Mouse (Mus musculus): ENCODE results near the gene Cfb. TPM values are rescaled to one million over a fixed set of nuclear protein-coding genes. Genes with fewer than 3 reads are reported as not detected.
"Not testable (repeated sequence)": the region's sequence is repeated elsewhere in the genome, so short reads cannot be mapped to it uniquely, and the experiment has no call there.

The Cfb gene
- polyA plus RNA-seq (2015; fragmentation: Nextera tagmentation; extraction: Ambion mirVana) = 20.7 and 23.9 TPM in 2 replicates

DNA sequence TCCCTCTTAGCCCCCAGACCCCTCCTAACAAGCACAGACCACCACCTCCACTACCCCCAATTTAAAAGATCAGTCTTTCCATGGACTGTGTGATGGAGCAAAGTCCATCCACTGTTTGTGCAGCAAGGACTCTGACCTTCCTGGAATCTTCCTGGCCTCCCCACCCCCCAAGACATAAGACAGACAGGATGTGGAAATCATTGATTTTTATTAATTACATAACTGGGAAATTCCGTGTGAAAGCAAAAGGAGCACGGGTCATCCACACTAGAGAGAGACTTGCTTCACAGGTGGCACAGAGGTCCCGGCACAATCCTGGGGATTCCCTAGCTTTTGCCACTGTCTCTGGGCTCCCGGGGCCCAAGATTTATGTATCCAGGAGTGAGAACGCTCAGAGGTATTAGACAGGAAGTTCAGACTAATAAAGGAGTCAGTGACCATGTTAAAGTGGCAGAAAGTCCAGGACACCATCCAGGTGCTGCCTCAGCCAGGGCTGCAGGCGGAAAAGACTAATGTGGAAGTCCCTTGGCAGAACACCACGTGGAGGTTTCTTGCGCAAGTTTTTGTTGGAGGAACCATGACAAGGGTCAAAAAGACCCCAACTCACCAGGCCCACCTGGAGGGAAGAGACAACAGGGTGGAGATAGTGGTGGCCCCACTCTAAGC, at the start of gene Cfb:
Gene Cfb (minus strand): TSS at position 103 of the 666 bp plus-strand sequence.
- Histone ChIP-seq H3K4me3 (ENCODE audit: low read depth, low read length) (no peak within 1 kb of the TSS), H3K9ac (ENCODE audit: low read length) (no peak within 1 kb of the TSS; the same call in 1 of the 2 replicates), H3K27me3 (ENCODE audit: control insufficient read depth, insufficient read depth, low read length) (no peaks in the 10 kb centered on the region), H3K4me1 (replicated peaks; ENCODE audit: control insufficient read depth, insufficient read depth) (no peaks in the 10 kb centered on the region), H3K9me3 (ENCODE audit: control insufficient read depth, low read length) (no peaks in the 10 kb centered on the region), H3K36me3 (ENCODE audit: control insufficient read depth, insufficient read depth, low read length) (no peaks in the 10 kb centered on the region), H3K27ac (replicated peaks) (peak within 1 kb of the TSS; percentile 35; the same call in 1 of the 2 replicates), H3K4me2 (replicated peaks; ENCODE audit: low read depth) (no peak within 1 kb of the TSS)
- WGBS = 37% methylated on average over 8 of the region's 8 CpGs
- no peak for TF ChIP-seq EP300 (optimal IDR thresholded peaks at IDR 0.05)
- TF ChIP-seq CTCF (IDR thresholded peaks at IDR 0.05; ENCODE audit: low read depth) = no peak
- DNase-seq (ENCODE audit: low spot score) = no peak
- ATAC-seq (ENCODE audit: low FRiP score, low TSS enrichment) = peak; percentile 53; the same call in 1 of the 2 replicates

DNA sequence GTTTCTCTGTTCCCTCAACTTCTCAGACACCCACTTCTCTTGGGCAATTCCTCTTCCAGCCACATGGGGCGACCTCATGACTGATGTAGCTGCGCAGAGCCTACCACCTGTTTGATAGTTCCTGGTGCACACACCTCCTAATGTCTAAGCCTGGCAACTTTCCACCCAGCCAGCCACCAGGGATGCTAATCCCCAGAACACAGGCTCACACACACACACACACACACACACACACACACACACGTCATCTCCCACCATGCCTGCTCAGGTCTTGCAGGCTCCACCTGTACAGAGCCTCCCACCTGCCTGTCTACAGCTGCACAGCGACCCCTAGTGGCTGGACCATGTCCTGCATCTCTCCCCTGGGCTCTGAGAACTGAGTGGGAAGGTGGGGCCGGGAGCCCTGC, 49.6 kb upstream of the Cfb start:
- Histone ChIP-seq H3K4me2 (replicated peaks; ENCODE audit: low read depth) (no peak overlapping the region), H3K4me1 (replicated peaks; ENCODE audit: control insufficient read depth, insufficient read depth) (no peaks in the 10 kb centered on the region), H3K27ac (replicated peaks) (no peak overlapping the region), H3K9ac (ENCODE audit: low read length) (no peak overlapping the region), H3K4me3 (ENCODE audit: low read depth, low read length) (no peak overlapping the region), H3K9me3 (ENCODE audit: control insufficient read depth, low read length) (no peaks in the 10 kb centered on the region), H3K27me3 (ENCODE audit: control insufficient read depth, insufficient read depth, low read length) (no peaks in the 10 kb centered on the region), H3K36me3 (ENCODE audit: control insufficient read depth, insufficient read depth, low read length) (peaks cover 44% of the 10 kb centered on the region)
- DNase-seq (ENCODE audit: low spot score) (peak; percentile 94), ATAC-seq (ENCODE audit: low FRiP score, low TSS enrichment) (peak; percentile 73)
- TF ChIP-seq CTCF (IDR thresholded peaks at IDR 0.05; ENCODE audit: low read depth) (peak; percentile 97), EP300 (optimal IDR thresholded peaks at IDR 0.05) (no peak)
- 31% methylated on average over 5 of the region's 5 CpGs for WGBS

DNA sequence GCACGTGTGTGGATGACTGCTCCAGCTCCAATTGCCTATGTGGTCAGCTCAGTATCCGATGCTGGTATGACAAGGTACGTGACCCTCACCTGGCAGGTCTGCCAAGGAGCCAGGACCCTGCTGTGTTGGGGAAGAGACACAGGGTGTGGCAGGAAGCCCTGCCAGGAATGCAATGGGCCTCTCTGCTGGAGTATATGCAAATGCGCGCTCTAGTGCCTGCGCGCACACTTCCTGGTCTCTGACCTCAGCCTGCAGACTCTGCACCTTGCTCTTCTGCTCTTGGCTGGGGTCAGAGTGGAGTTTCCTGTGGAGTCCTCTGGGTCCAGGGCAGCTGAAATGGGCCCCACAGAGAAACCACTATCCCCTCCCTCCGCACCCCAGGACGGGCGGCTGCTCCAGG, 48.7 kb upstream of the Cfb start:
- ATAC-seq (ENCODE audit: low FRiP score, low TSS enrichment) (no peak), DNase-seq (ENCODE audit: low spot score) (no peak)
- TF ChIP-seq EP300 (optimal IDR thresholded peaks at IDR 0.05) (no peak), CTCF (IDR thresholded peaks at IDR 0.05; ENCODE audit: low read depth) (no peak)
- peaks cover 53% of the 10 kb centered on the region for H3K36me3 ChIP-seq (ENCODE audit: control insufficient read depth, insufficient read depth, low read length)
- H3K27me3 ChIP-seq (ENCODE audit: control insufficient read depth, insufficient read depth, low read length) = no peaks in the 10 kb centered on the region
- no peak overlapping the region for H3K9ac ChIP-seq (ENCODE audit: low read length)
- H3K4me1 ChIP-seq (replicated peaks; ENCODE audit: control insufficient read depth, insufficient read depth) = no peaks in the 10 kb centered on the region
- H3K9me3 ChIP-seq (ENCODE audit: control insufficient read depth, low read length) = no peaks in the 10 kb centered on the region
- H3K4me2 ChIP-seq (replicated peaks; ENCODE audit: low read depth) = no peak overlapping the region
- WGBS = 74% methylated on average over 10 of the region's 10 CpGs
- no peak overlapping the region for H3K4me3 ChIP-seq (ENCODE audit: low read depth, low read length)
- H3K27ac ChIP-seq (replicated peaks) = no peak overlapping the region

DNA sequence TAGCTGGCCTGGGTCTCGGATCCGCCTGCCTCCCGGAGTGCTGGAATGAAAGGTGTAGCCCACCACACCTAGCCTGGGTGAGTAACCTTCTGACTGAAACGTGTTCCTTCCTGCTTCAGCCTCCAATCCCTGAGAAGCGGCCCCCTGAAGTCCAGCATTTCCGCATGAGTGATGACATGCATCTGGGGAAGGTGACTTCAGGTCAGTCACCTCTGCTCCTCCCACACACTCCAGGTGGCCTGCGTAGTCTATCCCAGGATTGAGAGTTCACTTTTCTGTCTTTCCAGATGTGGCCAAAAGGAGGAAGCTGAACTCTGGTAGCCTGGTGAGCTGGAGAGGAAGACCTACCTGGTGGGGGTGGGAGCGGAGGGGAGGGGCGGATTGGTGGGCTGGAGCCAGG, 40.6 kb upstream of the Cfb start:
- DNase-seq (ENCODE audit: low spot score) = no peak
- no peak overlapping the region for H3K9ac ChIP-seq (ENCODE audit: low read length)

DNA sequence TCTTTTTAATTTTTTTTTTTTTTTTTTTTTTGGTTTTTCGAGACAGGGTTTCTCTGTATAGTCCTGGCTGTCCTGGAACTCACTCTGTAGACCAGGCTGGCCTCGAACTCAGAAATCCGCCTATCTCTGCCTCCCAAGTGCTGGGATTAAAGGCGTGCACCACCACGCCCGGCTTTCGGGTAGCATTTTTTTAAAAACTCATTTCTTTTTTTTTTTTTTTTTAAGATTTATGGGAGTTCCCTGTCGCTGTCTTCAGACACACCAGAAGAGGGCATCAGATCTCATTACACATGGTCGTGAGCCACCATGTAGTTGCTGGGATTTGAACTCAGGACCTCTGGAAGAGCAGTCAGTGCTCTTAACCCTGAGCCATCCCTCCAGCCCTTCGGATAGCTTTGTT, 39.6 kb upstream of the Cfb start:
- DNase-seq (ENCODE audit: low spot score); ATAC-seq (ENCODE audit: low FRiP score, low TSS enrichment); H3K4me1 ChIP-seq (replicated peaks; ENCODE audit: control insufficient read depth, insufficient read depth); H3K9me3 ChIP-seq (ENCODE audit: control insufficient read depth, low read length); H3K27me3 ChIP-seq (ENCODE audit: control insufficient read depth, insufficient read depth, low read length); H3K4me2 ChIP-seq (replicated peaks; ENCODE audit: low read depth); H3K27ac ChIP-seq (replicated peaks); H3K9ac ChIP-seq (ENCODE audit: low read length); H3K4me3 ChIP-seq (ENCODE audit: low read depth, low read length): not testable (repeated sequence)
- peaks cover 28% of the 10 kb centered on the region for H3K36me3 ChIP-seq (ENCODE audit: control insufficient read depth, insufficient read depth, low read length)
- WGBS = 81% methylated on average over 9 of the region's 10 CpGs

More for the DNA sequence above, 40.6 kb upstream of the Cfb start:
- ATAC-seq (ENCODE audit: low FRiP score, low TSS enrichment) = no peak
- H3K9me3 ChIP-seq (ENCODE audit: control insufficient read depth, low read length) = no peaks in the 10 kb centered on the region
- H3K36me3 ChIP-seq (ENCODE audit: control insufficient read depth, insufficient read depth, low read length) = peaks cover 37% of the 10 kb centered on the region
- H3K27ac ChIP-seq (replicated peaks) = no peak overlapping the region
- no peaks in the 10 kb centered on the region for H3K27me3 ChIP-seq (ENCODE audit: control insufficient read depth, insufficient read depth, low read length)
- no peak overlapping the region for H3K4me2 ChIP-seq (replicated peaks; ENCODE audit: low read depth)
- no peaks in the 10 kb centered on the region for H3K4me1 ChIP-seq (replicated peaks; ENCODE audit: control insufficient read depth, insufficient read depth)
- TF ChIP-seq EP300 (optimal IDR thresholded peaks at IDR 0.05) (no peak), CTCF (IDR thresholded peaks at IDR 0.05; ENCODE audit: low read depth) (no peak)
- no peak overlapping the region for H3K4me3 ChIP-seq (ENCODE audit: low read depth, low read length)
- WGBS = 81% methylated on average over 9 of the region's 9 CpGs

DNA sequence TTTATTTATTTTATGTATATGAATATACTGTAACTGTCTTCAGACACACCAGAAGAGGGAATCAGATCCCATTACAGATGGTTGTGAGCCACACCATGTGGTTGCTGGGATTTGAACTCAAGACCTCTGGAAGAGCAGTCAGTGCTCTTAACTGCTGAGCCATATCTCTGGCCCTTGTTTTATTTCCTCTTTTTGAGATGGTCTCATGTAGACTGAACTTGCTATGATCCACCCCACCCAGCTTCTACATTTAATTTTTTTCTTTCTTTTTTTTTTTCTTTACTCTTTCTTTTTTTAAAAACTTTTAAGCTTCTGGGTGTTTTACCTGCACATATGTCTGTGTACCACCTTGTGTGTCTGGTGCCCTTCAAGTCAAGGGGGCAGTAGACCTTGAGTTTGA, 38.5 kb upstream of the Cfb start:
- not testable (repeated sequence) for H3K9me3 ChIP-seq (ENCODE audit: control insufficient read depth, low read length); H3K4me1 ChIP-seq (replicated peaks; ENCODE audit: control insufficient read depth, insufficient read depth); H3K27ac ChIP-seq (replicated peaks); DNase-seq (ENCODE audit: low spot score); H3K9ac ChIP-seq (ENCODE audit: low read length); H3K27me3 ChIP-seq (ENCODE audit: control insufficient read depth, insufficient read depth, low read length); H3K4me3 ChIP-seq (ENCODE audit: low read depth, low read length); ATAC-seq (ENCODE audit: low FRiP score, low TSS enrichment); H3K4me2 ChIP-seq (replicated peaks; ENCODE audit: low read depth)
- H3K36me3 ChIP-seq (ENCODE audit: control insufficient read depth, insufficient read depth, low read length) = peaks cover 17% of the 10 kb centered on the region

All from stomach, postnatal 0 days (tissue).